Mouse (Mus musculus): Measurements from ENCODE around the gene Laptm5. TPM values are rescaled to one million over a fixed set of nuclear protein-coding genes. Genes with fewer than 3 reads are reported as not detected.

The Laptm5 gene
- total RNA-seq, 2 experiments from 2014 or later = 136 to 568 TPM

GRCm38 (mm10) chr4:130973332-130974263 lies 60.7 kb downstream of the Laptm5 start:
- no peak for ATAC-seq (replicated peaks; ENCODE audit: poor library complexity, severe bottlenecking)

- no peak for ATAC-seq (replicated peaks; ENCODE audit: poor library complexity, severe bottlenecking)
Observed at GRCm38 (mm10) chr4:130978981-130979380, 66.1 kb downstream of the Laptm5 start.

GRCm38 (mm10) chr4:130984416-130985182 lies 71.7 kb downstream of the Laptm5 start:
- no peak for ATAC-seq (replicated peaks; ENCODE audit: poor library complexity, severe bottlenecking)

Other genes starting within 250 kb of the Laptm5 start
- gene Pum1, start 249.8 kb upstream of the Laptm5 start, total RNA-seq (2014; fragmentation: Nextera tagmentation) = 46.9 and 56.5 TPM in 2 replicates
- 40.2 and 43.3 TPM in 2 replicates for gene Pum1, start 249.8 kb upstream of the Laptm5 start, total RNA-seq (2017)
- gene Sdc3, start 120.6 kb upstream of the Laptm5 start, total RNA-seq (2014; fragmentation: Nextera tagmentation) = 1.1 TPM in 1 of 2 replicates, not detected in the other
- gene Sdc3, start 120.6 kb upstream of the Laptm5 start, total RNA-seq (2017) = 0.17 and 4.4 TPM in 2 replicates
- gene Matn1, start 31.3 kb downstream of the Laptm5 start, total RNA-seq (2014; fragmentation: Nextera tagmentation) = not detected in 2 replicates
- not detected in 2 replicates for gene Matn1, start 31.3 kb downstream of the Laptm5 start, total RNA-seq (2017)

Data from granulocyte monocyte progenitor cell, adult 5-6 weeks (primary cell).